Mouse (Mus musculus) C2C12 (cell line): ENCODE measurements around the gene Tatdn3. TPM values are rescaled to one million over a fixed set of nuclear protein-coding genes. Genes with fewer than 3 reads are reported as not detected.
A peak's percentile ranks its signal among the peaks of the same experiment; 100 is the strongest.

Source experiments
- H3K27me3 ChIP-seq: one replicate; pipeline ENCODE4 v1.6.1; 2011; ENCODE audit not compliant: control insufficient read depth, insufficient read depth, insufficient read length
- H3K36me3 ChIP-seq: one replicate; pipeline ENCODE4 v1.6.1; 2011; ENCODE audit not compliant: control insufficient read depth, insufficient read depth
- H3K4me3 ChIP-seq: one replicate; pipeline ENCODE4 v1.5.1; 2011; ENCODE audit warnings: mild to moderate bottlenecking, control low read depth; ENCODE audit not compliant: poor library complexity, insufficient read depth, severe bottlenecking
- H3K79me2 ChIP-seq: one replicate; pipeline ENCODE4 v1.6.1; 2011; ENCODE audit not compliant: control insufficient read depth, insufficient read depth
- H3K79me3 ChIP-seq: one replicate; pipeline ENCODE4 v1.6.1; 2011; ENCODE audit warnings: low read depth, control low read depth
- H3ac ChIP-seq: one replicate; pipeline ENCODE3; 2011; ENCODE audit warnings: low read depth; ENCODE audit not compliant: control insufficient read depth, insufficient read length
- CEBPB ChIP-seq: IDR thresholded peaks from one replicate; pipeline ENCODE4 v1.6.1; 2011; ENCODE audit warnings: low read depth, mild to moderate bottlenecking, control low read depth, moderate library complexity
- CTCF ChIP-seq: IDR thresholded peaks from one replicate; pipeline ENCODE4 v1.5.1; 2011; ENCODE audit not compliant: control insufficient read depth, insufficient read depth, insufficient read length
- FOSL1 ChIP-seq: IDR thresholded peaks from one replicate; pipeline ENCODE4 v1.8.0; 2011; ENCODE audit warnings: mild to moderate bottlenecking, low read length; ENCODE audit not compliant: poor library complexity, insufficient read depth, severe bottlenecking
- MAX ChIP-seq: IDR thresholded peaks from one replicate; pipeline ENCODE4 v1.6.1; 2011; ENCODE audit warnings: mild to moderate bottlenecking, control low read depth
- MYOD1 ChIP-seq: IDR thresholded peaks from one replicate; pipeline ENCODE4 v1.6.1; 2011; ENCODE audit warnings: low read depth; ENCODE audit not compliant: control insufficient read depth, insufficient read length
- MYOG ChIP-seq: IDR thresholded peaks from one replicate; pipeline ENCODE4 v1.6.1; 2011; ENCODE audit not compliant: control insufficient read depth, insufficient read length; ENCODE audit errors: extremely low read depth
- USF1 ChIP-seq: IDR thresholded peaks from one replicate; pipeline ENCODE4 v1.6.1; 2011; ENCODE audit warnings: low read depth, mild to moderate bottlenecking, control low read depth, moderate library complexity
- polyA plus RNA-seq: library from polyadenylated mRNA; unstranded; fragments of >200 nt; fragmentation: generic; extraction: Trizol; gene quantifications from one replicate; pipeline ENCODE4 v1.2.1, GENCODE M21; 2012; ENCODE audit warnings: missing spikeins

Gene Tatdn3
- polyA plus RNA-seq, 1 experiment = 6.1 TPM

DNA sequence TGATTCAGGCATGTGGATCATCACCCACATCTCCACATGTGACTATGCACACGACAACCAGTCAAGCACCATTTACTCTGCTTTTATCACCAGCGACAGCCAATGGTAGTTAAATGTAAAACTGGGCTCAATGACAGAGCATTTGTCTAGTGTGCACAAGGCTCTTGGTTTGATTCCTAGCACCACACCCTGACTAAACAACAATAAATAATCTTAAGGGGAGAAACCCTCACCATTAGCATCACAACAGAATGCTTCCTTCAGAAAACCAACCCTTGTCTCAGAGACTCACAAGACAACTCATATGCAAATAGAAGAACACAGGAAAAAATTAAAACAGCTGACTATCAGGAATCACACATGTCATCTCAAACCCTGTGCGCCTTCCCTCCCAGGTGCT lies 48.5 kb downstream of the Tatdn3 start:
- Histone ChIP-seq H3K36me3 (peaks cover 52% of the 10 kb centered on the region), H3K4me3 (no peak overlapping the region), H3K79me2 (peaks cover 7% of the 10 kb centered on the region), H3K79me3 (no peaks in the 10 kb centered on the region), H3K27me3 (no peaks in the 10 kb centered on the region), H3ac (no peak overlapping the region)
- TF ChIP-seq USF1 = no peak
- no peak for TF ChIP-seq FOSL1
- TF ChIP-seq MYOG = no peak
- no peak for TF ChIP-seq MYOD1

DNA sequence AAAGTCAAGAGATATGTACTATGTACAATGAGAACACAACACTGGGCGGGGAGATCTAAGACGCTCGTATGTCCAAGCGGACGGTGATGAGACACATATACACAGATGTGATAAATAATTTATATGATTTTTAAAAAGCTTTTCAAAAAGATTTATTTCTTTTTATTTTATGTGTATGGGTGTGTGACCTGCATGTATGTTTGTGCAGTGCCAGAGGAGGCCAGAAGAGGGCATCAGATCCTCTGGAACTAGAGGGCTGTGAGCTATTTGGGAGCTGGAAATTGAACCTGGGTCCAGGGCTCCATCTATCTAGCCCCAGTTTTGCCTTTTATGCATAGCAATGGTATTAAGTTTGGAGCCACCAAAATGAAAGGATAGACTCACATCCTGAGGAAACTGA lies 54.0 kb downstream of the Tatdn3 start:
- no peak for TF ChIP-seq USF1
- TF ChIP-seq CEBPB = no peak
- TF ChIP-seq MYOD1 = no peak
- TF ChIP-seq MYOG = no peak
- H3K36me3 ChIP-seq = peaks cover 80% of the 10 kb centered on the region
- no peak overlapping the region for H3K4me3 ChIP-seq
- no peaks in the 10 kb centered on the region for H3K79me3 ChIP-seq
- no peak overlapping the region for H3ac ChIP-seq
- no peaks in the 10 kb centered on the region for H3K79me2 ChIP-seq
- H3K27me3 ChIP-seq = no peaks in the 10 kb centered on the region

DNA sequence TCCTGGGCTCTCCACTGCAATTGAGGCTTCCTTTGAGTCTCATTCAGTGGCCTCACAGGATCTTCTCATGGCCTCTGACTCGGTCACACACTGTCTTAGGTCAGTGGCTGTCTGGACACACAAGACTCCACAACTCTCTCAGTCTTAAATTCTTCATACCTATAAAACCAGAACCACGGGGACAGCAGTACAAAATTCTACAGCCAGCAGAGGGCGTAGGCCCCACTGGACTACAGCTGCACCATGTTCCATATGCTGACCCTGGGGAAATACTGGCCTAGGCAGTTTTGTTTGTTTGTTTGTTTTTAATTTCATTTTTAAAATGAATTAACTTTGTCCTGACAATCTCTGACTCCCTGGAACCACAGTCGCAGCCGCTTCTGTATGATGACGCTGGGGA lies 60.5 kb downstream of the Tatdn3 start:
- Histone ChIP-seq H3ac (no peak overlapping the region), H3K79me3 (no peaks in the 10 kb centered on the region)
- TF ChIP-seq USF1 (no peak), MYOD1 (no peak), CEBPB (no peak), CTCF (no peak), FOSL1 (no peak), MAX (no peak), MYOG (no peak)

DNA sequence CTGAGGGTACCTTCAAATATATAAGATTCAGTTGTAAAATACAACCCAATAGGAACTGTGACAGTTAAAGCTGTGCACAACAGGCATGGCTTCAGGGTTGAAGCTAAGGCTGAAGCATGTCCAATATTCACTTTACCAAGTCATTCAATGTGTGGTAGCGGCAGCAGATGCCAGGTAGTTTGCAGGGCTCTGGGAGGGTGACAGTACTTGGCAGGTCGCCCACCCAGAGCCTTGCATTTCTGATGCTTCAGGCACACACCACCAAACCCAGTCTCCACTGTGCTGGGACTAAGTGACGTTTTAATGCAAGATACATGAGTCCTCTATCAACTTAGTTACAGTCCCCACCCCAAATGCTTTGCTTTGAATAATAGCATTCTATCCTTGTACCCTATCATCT lies 62.0 kb downstream of the Tatdn3 start:
- H3ac ChIP-seq = no peak overlapping the region
- H3K79me2 ChIP-seq = no peaks in the 10 kb centered on the region
- H3K4me3 ChIP-seq = no peak overlapping the region
- TF ChIP-seq CEBPB (no peak), FOSL1 (no peak), MAX (no peak)
- H3K36me3 ChIP-seq = peaks cover 29% of the 10 kb centered on the region
- H3K27me3 ChIP-seq = no peaks in the 10 kb centered on the region
- no peaks in the 10 kb centered on the region for H3K79me3 ChIP-seq

More for the DNA sequence above, 60.5 kb downstream of the Tatdn3 start:
- H3K36me3 ChIP-seq = peaks cover 44% of the 10 kb centered on the region
- H3K27me3 ChIP-seq = no peaks in the 10 kb centered on the region
- no peaks in the 10 kb centered on the region for H3K79me2 ChIP-seq
- no peak overlapping the region for H3K4me3 ChIP-seq

DNA sequence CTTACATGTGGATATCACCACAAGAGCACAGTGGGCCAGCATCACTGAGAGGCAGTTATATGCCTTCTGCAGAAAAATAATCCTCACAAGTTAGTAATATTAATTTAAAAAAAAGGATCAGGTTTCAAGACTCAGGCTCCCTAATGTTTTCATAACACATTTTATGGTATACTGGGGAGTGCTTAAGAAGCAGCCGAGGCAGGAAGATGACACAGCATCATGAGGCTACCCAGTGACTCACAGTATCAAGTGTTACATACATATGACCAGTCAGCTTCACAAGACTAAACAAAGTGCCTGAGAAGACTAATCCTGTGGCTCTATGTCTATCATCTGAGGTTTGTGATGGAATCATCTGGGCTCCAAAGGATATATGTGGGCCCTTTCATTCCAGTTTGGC lies 64.7 kb downstream of the Tatdn3 start:
- TF ChIP-seq MAX (peak; percentile 30), MYOD1 (peak; percentile 36), FOSL1 (peak; percentile 18), CTCF (no peak)
- no peaks in the 10 kb centered on the region for H3K79me3 ChIP-seq
- H3K27me3 ChIP-seq = no peaks in the 10 kb centered on the region
- H3K79me2 ChIP-seq = no peaks in the 10 kb centered on the region
- H3K36me3 ChIP-seq = peaks cover 10% of the 10 kb centered on the region
- H3ac ChIP-seq = no peak overlapping the region
- no peak overlapping the region for H3K4me3 ChIP-seq

DNA sequence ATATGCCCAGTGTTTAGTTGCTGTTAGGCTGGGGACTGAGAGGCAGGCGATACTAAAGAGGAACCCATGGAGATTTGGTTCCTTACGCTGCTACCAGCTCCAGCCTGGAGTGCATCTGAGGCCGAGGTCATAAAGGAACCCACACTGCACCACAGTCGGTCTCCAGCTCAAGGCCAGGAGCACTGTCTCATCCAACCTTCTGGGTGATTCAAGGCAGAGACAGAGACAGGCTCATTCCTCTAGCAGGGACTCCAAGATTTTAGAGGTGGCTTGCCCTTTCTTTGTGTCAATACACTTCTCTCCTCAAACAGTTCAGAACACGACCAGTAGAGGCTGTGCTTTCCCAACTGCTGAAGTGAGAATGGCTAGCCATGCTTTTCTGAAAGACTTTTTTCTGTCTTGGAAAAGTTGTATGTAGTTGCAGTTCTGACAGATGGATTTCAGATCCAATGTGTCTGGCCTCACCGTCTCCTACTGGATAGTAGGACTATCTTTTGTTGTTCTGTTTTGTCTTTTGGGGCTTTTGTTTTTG lies 66.3 kb downstream of the Tatdn3 start:
- Histone ChIP-seq H3K27me3 (no peaks in the 10 kb centered on the region), H3K79me3 (no peaks in the 10 kb centered on the region), H3K79me2 (no peaks in the 10 kb centered on the region), H3ac (no peak overlapping the region), H3K36me3 (no peaks in the 10 kb centered on the region), H3K4me3 (no peak overlapping the region)
- TF ChIP-seq MAX (no peak), MYOG (no peak), CEBPB (no peak)

Other genes with a start within 250 kb of the Tatdn3 start
- 13.1 TPM for gene Rps6kc1, start 151.2 kb downstream of the Tatdn3 start, polyA plus RNA-seq
- 14.2 TPM for gene Angel2, start 137.8 kb downstream of the Tatdn3 start, polyA plus RNA-seq
- 15.6 TPM for gene Vash2, start 83.6 kb downstream of the Tatdn3 start, polyA plus RNA-seq
- 7.0 TPM for gene Flvcr1, start 36.8 kb downstream of the Tatdn3 start, polyA plus RNA-seq
- not detected for gene Spata45, start 26.3 kb downstream of the Tatdn3 start, polyA plus RNA-seq
- gene Nsl1, start 80 bp upstream of the Tatdn3 start, polyA plus RNA-seq = 9.4 TPM
- 0.78 TPM for gene Batf3, start 34.9 kb upstream of the Tatdn3 start, polyA plus RNA-seq
- gene Fam71a, start 101.9 kb upstream of the Tatdn3 start, polyA plus RNA-seq = not detected
- gene Atf3, start 155.1 kb upstream of the Tatdn3 start, polyA plus RNA-seq = 1.4 TPM